Mouse (Mus musculus): ENCODE measurements around the gene Dhrs7b. TPM values are rescaled to one million over a fixed set of nuclear protein-coding genes. Genes with fewer than 3 reads are reported as not detected.
A peak's percentile ranks its signal among the peaks of the same experiment; 100 is the strongest.
"Not testable (repeated sequence)": the region's sequence is repeated elsewhere in the genome, so short reads cannot be mapped to it uniquely, and the experiment has no call there.

Gene Dhrs7b
- 10 to 100 TPM in 5 of 26 experiments, 1 to 10 TPM in 21; 1.1 to 13.4 (median 6.5) TPM for total RNA-seq (2018; cell fraction: chromatin; rRNA removed)
- total RNA-seq (2018; cell fraction: cytosol; rRNA removed) = 10 to 100 TPM; 10.9 to 21.8 (median 17.9) TPM
- 10 to 100 TPM in 16 of 26 experiments, 1 to 10 TPM in 10; 3.4 to 20.5 (median 11.3) TPM for total RNA-seq (2018; cell fraction: nucleus; rRNA removed)
- polyA plus RNA-seq (2018) = 13.5 to 24.5 TPM (median 13.5 TPM) in 3 replicates

GRCm38 (mm10) chr11:60830433-60831052 lies at the start of gene Dhrs7b:
Gene Dhrs7b (plus strand): TSS chr11:60830631.
- no peaks in the 10 kb centered on the region for H3K36me3 ChIP-seq (ENCODE audit: inconsistent target)
- peak within 1 kb of the TSS; percentile 95 for H3K4me3 ChIP-seq (ENCODE audit: inconsistent target)
- peak within 1 kb of the TSS; percentile 72 for H3K27ac ChIP-seq
- H3K79me2 ChIP-seq (ENCODE audit: inconsistent target) = peaks cover 39% of the 10 kb centered on the region
- 0% methylated on average over 34 of the region's 34 CpGs for WGBS (ENCODE audit: missing documents)

- Histone ChIP-seq H3K36me3 (ENCODE audit: inconsistent target) (peaks cover 70% of the 10 kb centered on the region), H3K79me2 (ENCODE audit: inconsistent target) (peaks cover 99% of the 10 kb centered on the region), H3K4me3 (ENCODE audit: inconsistent target) (no peak overlapping the region), H3K27ac (no peak overlapping the region)
- WGBS (ENCODE audit: missing documents) = 27% methylated on average over 8 of the region's 8 CpGs
Measured at GRCm38 (mm10) chr11:60784179-60784922, 46.1 kb upstream of the Dhrs7b start.

GRCm38 (mm10) chr11:60787595-60787994 lies 42.8 kb upstream of the Dhrs7b start:
- 46% methylated on average over 1 of the region's 1 CpGs for WGBS (ENCODE audit: missing documents)
- H3K27ac ChIP-seq = no peak overlapping the region
- peaks cover 65% of the 10 kb centered on the region for H3K36me3 ChIP-seq (ENCODE audit: inconsistent target)
- peaks cover 66% of the 10 kb centered on the region for H3K79me2 ChIP-seq (ENCODE audit: inconsistent target)
- H3K4me3 ChIP-seq (ENCODE audit: inconsistent target) = no peak overlapping the region

- no peak overlapping the region for H3K4me3 ChIP-seq (ENCODE audit: inconsistent target)
- H3K79me2 ChIP-seq (ENCODE audit: inconsistent target) = peaks cover 37% of the 10 kb centered on the region
- WGBS (ENCODE audit: missing documents) = 96% methylated on average over 2 of the region's 2 CpGs
- H3K27ac ChIP-seq = no peak overlapping the region
- peaks cover 52% of the 10 kb centered on the region; the same call in 1 of the 2 replicates for H3K36me3 ChIP-seq (ENCODE audit: inconsistent target)
Measured at GRCm38 (mm10) chr11:60790472-60790871, 40.0 kb upstream of the Dhrs7b start.

GRCm38 (mm10) chr11:60796342-60796741 lies 34.1 kb upstream of the Dhrs7b start:
- Histone ChIP-seq H3K27ac (no peak overlapping the region), H3K36me3 (ENCODE audit: inconsistent target) (peaks cover 8% of the 10 kb centered on the region; the same call in 1 of the 2 replicates), H3K79me2 (ENCODE audit: inconsistent target) (no peaks in the 10 kb centered on the region), H3K4me3 (ENCODE audit: inconsistent target) (no peak overlapping the region)
- 87% methylated on average over 11 of the region's 11 CpGs for WGBS (ENCODE audit: missing documents)

- Histone ChIP-seq H3K79me2 (ENCODE audit: inconsistent target) (no peaks in the 10 kb centered on the region), H3K4me3 (ENCODE audit: inconsistent target) (no peak overlapping the region), H3K36me3 (ENCODE audit: inconsistent target) (no peaks in the 10 kb centered on the region), H3K27ac (no peak overlapping the region)
- 92% methylated on average over 4 of the region's 4 CpGs for WGBS (ENCODE audit: missing documents)
Measured at GRCm38 (mm10) chr11:60799977-60800376, 30.5 kb upstream of the Dhrs7b start.

GRCm38 (mm10) chr11:60800892-60801291 lies 29.5 kb upstream of the Dhrs7b start:
- no peak overlapping the region for H3K27ac ChIP-seq
- H3K79me2 ChIP-seq (ENCODE audit: inconsistent target) = no peaks in the 10 kb centered on the region
- 100% methylated on average over 1 of the region's 1 CpGs for WGBS (ENCODE audit: missing documents)
- no peaks in the 10 kb centered on the region for H3K36me3 ChIP-seq (ENCODE audit: inconsistent target)
- H3K4me3 ChIP-seq (ENCODE audit: inconsistent target) = no peak overlapping the region

- Histone ChIP-seq H3K27ac (no peak overlapping the region), H3K4me3 (ENCODE audit: inconsistent target) (no peak overlapping the region), H3K79me2 (ENCODE audit: inconsistent target) (no peaks in the 10 kb centered on the region), H3K36me3 (ENCODE audit: inconsistent target) (no peaks in the 10 kb centered on the region)
- WGBS (ENCODE audit: missing documents) = 95% methylated on average over 4 of the region's 4 CpGs
Measured at GRCm38 (mm10) chr11:60808286-60809070, 22.0 kb upstream of the Dhrs7b start.

GRCm38 (mm10) chr11:60809546-60809945 lies 20.9 kb upstream of the Dhrs7b start:
- Histone ChIP-seq H3K27ac (no peak overlapping the region), H3K36me3 (ENCODE audit: inconsistent target) (no peaks in the 10 kb centered on the region), H3K79me2 (ENCODE audit: inconsistent target) (no peaks in the 10 kb centered on the region), H3K4me3 (ENCODE audit: inconsistent target) (no peak overlapping the region)
- WGBS (ENCODE audit: missing documents) = 90% methylated on average over 1 of the region's 1 CpGs

GRCm38 (mm10) chr11:60810046-60810965 lies 20.1 kb upstream of the Dhrs7b start:
- Histone ChIP-seq H3K27ac (no peak overlapping the region), H3K4me3 (ENCODE audit: inconsistent target) (peak overlapping the region; percentile 47), H3K79me2 (ENCODE audit: inconsistent target) (no peaks in the 10 kb centered on the region), H3K36me3 (ENCODE audit: inconsistent target) (no peaks in the 10 kb centered on the region)
- WGBS (ENCODE audit: missing documents) = 26% methylated on average over 14 of the region's 14 CpGs

GRCm38 (mm10) chr11:60811054-60811460 lies 19.4 kb upstream of the Dhrs7b start:
- Histone ChIP-seq H3K4me3 (ENCODE audit: inconsistent target) (peak overlapping the region; percentile 47), H3K36me3 (ENCODE audit: inconsistent target) (no peaks in the 10 kb centered on the region), H3K27ac (no peak overlapping the region), H3K79me2 (ENCODE audit: inconsistent target) (no peaks in the 10 kb centered on the region)
- 0% methylated on average over 20 of the region's 29 CpGs for WGBS (ENCODE audit: missing documents)

- WGBS (ENCODE audit: missing documents) = 22% methylated on average over 6 of the region's 6 CpGs
- not testable (repeated sequence) for H3K27ac ChIP-seq; H3K79me2 ChIP-seq (ENCODE audit: inconsistent target); H3K36me3 ChIP-seq (ENCODE audit: inconsistent target)
- H3K4me3 ChIP-seq (ENCODE audit: inconsistent target) = peak within 1 kb of the TSS; percentile 47
Measured at GRCm38 (mm10) chr11:60811618-60812017, 18.8 kb upstream of the Dhrs7b start, which contains the start of gene Shmt1. Gene Shmt1 (minus strand): TSS chr11:60811718.

GRCm38 (mm10) chr11:60816398-60816797 lies 14.0 kb upstream of the Dhrs7b start:
- no peak overlapping the region for H3K4me3 ChIP-seq (ENCODE audit: inconsistent target)
- no peaks in the 10 kb centered on the region for H3K79me2 ChIP-seq (ENCODE audit: inconsistent target)
- no peaks in the 10 kb centered on the region for H3K36me3 ChIP-seq (ENCODE audit: inconsistent target)
- WGBS (ENCODE audit: missing documents) = 72% methylated on average over 5 of the region's 5 CpGs
- H3K27ac ChIP-seq = no peak overlapping the region

Measured in macrophage (primary cell).